Mouse (Mus musculus): ENCODE data around the gene BC051019. TPM values are rescaled to one million over a fixed set of nuclear protein-coding genes. Genes with fewer than 3 reads are reported as not detected.

Gene BC051019
- polyA plus RNA-seq, 1 experiment from 2014 or later = not detected

DNA sequence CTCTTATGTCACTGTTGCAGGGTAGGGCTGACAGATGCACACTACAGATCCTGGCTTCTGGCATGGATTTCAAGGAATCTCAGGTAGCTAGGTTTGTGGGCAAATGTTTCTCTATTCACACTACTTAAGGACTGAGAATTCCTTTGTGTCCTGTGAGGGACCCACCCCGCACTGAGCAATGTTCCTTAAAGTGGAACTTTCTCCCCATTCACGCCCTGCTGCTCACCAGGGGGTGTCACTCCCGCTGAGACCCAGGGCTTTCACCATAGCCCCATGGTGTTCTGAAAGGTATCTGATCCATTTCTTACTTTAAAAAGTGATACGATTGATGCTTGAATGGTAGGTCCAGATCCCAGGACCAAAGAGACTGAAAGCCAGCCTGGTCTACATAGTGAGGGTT is 20.9 kb downstream of the BC051019 start:
- no peaks in the 10 kb centered on the region for H3K36me3 ChIP-seq (ENCODE audit: control insufficient read depth, insufficient read depth, low read length)
- H3K9ac ChIP-seq (ENCODE audit: low read depth, low read length) = no peak overlapping the region
- no peak overlapping the region for H3K4me2 ChIP-seq (ENCODE audit: low read depth, low read length)
- WGBS = 49% methylated on average over 4 of the region's 4 CpGs
- H3K27me3 ChIP-seq (replicated peaks; ENCODE audit: control insufficient read depth, insufficient read depth, low read length) = no peaks in the 10 kb centered on the region
- no peak overlapping the region for H3K27ac ChIP-seq (ENCODE audit: low read length)
- no peaks in the 10 kb centered on the region for H3K9me3 ChIP-seq (ENCODE audit: control insufficient read depth, low read length)
- ATAC-seq = no peak; the same call in 1 of the 2 replicates
- H3K4me1 ChIP-seq (ENCODE audit: control insufficient read depth, insufficient read depth, low read length) = 0 out of 2 replicates have a peak, but pooled peaks cover 9% of the 10 kb centered on the region
- no peak overlapping the region; the same call in 1 of the 2 replicates for H3K4me3 ChIP-seq (ENCODE audit: low read length)

DNA sequence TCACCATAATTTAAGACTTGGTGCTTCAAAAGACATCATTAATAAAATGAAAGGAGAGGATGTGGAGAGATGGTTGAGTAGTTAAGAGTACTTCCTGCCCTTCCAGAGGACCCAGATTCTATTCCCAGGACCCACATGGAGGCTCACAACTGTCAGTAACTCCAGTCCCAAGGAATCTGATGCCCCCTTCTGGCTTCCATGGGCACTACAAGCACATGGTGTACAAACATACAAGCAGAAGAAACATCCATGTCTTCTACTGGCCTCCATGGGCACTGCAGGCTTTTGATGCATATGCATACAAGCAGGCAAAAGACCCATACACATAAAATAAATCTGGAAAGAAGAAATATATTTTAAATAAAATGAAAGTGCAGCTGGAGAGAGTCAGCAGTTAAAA is 23.4 kb downstream of the BC051019 start:
- no peak overlapping the region for H3K4me2 ChIP-seq (ENCODE audit: low read depth, low read length)

DNA sequence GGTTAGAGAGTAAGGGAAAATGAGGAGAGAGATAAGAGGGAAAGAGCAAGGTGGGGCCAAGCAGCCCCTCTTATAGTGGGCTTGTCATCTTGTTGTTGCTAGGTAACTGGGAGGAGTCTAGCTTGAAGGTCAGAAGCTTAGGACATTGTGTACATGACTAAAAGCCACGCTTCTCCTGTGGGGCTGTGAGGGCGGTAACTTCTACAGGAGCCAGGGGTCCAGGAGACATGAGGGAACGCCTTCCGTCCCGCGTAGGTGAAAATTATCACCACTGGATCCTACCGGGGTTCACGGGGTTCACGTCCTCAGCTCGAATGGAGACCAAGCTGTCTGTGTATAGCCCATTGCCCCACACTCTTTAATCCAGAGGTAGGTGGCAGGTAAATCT is 28.3 kb downstream of the BC051019 start:
- Histone ChIP-seq H3K27ac (ENCODE audit: low read length) (no peak overlapping the region), H3K4me3 (ENCODE audit: low read length) (no peak overlapping the region), H3K9me3 (ENCODE audit: control insufficient read depth, low read length) (no peaks in the 10 kb centered on the region), H3K36me3 (ENCODE audit: control insufficient read depth, insufficient read depth, low read length) (no peaks in the 10 kb centered on the region), H3K27me3 (replicated peaks; ENCODE audit: control insufficient read depth, insufficient read depth, low read length) (no peaks in the 10 kb centered on the region), H3K4me1 (ENCODE audit: control insufficient read depth, insufficient read depth, low read length) (no peaks in the 10 kb centered on the region), H3K4me2 (ENCODE audit: low read depth, low read length) (no peak overlapping the region), H3K9ac (ENCODE audit: low read depth, low read length) (no peak overlapping the region)
- WGBS = 91% methylated on average over 10 of the region's 10 CpGs
- no peak for ATAC-seq

More for the DNA sequence above, 23.4 kb downstream of the BC051019 start:
- H3K9ac ChIP-seq (ENCODE audit: low read depth, low read length) = no peak overlapping the region
- no peaks in the 10 kb centered on the region for H3K36me3 ChIP-seq (ENCODE audit: control insufficient read depth, insufficient read depth, low read length)
- H3K4me3 ChIP-seq (ENCODE audit: low read length) = no peak overlapping the region
- 0 out of 2 replicates have a peak, but pooled peaks cover 7% of the 10 kb centered on the region for H3K4me1 ChIP-seq (ENCODE audit: control insufficient read depth, insufficient read depth, low read length)
- H3K9me3 ChIP-seq (ENCODE audit: control insufficient read depth, low read length) = no peaks in the 10 kb centered on the region
- no peaks in the 10 kb centered on the region for H3K27me3 ChIP-seq (replicated peaks; ENCODE audit: control insufficient read depth, insufficient read depth, low read length)
- no peak overlapping the region for H3K27ac ChIP-seq (ENCODE audit: low read length)
- ATAC-seq = no peak

DNA sequence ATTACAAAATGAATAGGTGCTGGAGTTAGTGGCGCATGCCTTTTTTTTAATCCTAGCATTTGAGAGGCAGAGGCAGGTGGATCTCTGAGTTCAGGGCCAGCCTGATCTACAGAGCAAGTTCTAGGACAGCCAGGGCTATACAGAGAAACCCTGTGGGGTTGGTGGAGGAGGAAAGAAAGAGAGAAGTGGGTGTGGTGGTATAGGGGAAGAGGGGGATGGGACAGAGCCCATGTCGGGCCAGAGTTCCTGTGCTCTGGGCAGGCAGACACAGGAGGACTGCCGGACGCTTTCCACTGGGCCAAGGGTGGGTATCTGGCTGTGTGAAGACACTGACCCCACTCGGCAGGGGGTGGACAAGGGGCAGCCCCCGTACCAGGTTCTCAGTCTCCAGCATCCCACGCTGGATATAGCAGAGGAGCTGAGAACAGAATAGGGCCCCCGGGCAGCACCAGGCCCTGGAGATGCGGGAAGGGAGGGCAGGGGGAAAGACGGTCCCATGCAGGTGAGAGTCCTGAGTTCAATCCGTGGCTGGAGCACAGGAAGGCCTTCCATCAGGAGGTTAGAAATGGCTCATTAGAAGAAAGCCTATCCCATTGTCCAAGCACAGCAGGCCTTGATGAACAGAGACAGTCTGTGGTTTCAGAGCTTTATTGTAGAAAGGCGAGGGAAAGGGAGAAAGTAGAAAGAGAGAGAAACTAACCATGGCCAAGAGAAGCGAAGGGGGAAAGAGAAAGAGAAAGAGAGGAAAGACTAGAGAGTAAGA is 28.9 kb downstream of the BC051019 start:
- H3K4me1 ChIP-seq (ENCODE audit: control insufficient read depth, insufficient read depth, low read length) = no peaks in the 10 kb centered on the region
- no peak overlapping the region for H3K9ac ChIP-seq (ENCODE audit: low read depth, low read length)
- no peak overlapping the region for H3K4me3 ChIP-seq (ENCODE audit: low read length)
- no peak overlapping the region for H3K4me2 ChIP-seq (ENCODE audit: low read depth, low read length)
- H3K27ac ChIP-seq (ENCODE audit: low read length) = no peak overlapping the region
- H3K36me3 ChIP-seq (ENCODE audit: control insufficient read depth, insufficient read depth, low read length) = no peaks in the 10 kb centered on the region
- H3K27me3 ChIP-seq (replicated peaks; ENCODE audit: control insufficient read depth, insufficient read depth, low read length) = no peaks in the 10 kb centered on the region
- WGBS = 86% methylated on average over 13 of the region's 13 CpGs
- no peaks in the 10 kb centered on the region for H3K9me3 ChIP-seq (ENCODE audit: control insufficient read depth, low read length)
- no peak for ATAC-seq

DNA sequence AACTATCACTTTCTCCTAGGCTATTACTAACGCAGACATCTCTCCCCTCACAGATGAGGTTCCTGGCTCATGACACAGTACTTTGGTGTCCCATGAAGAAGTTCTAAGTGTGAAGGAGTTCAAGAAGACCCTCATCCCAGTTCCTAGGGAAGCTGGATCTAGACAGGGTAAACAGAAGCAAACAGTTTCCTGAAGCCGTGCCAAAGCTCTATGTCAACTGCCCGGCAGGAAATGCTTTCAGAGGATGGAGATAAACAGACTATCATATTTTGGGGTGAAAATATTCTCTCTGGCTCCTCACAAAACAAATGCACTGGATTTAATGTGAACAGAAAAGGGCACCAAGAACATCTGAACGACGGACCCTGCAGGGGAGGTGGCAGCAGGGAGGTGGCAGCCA is 32.7 kb downstream of the BC051019 start:
- Histone ChIP-seq H3K36me3 (ENCODE audit: control insufficient read depth, insufficient read depth, low read length) (no peaks in the 10 kb centered on the region), H3K4me2 (ENCODE audit: low read depth, low read length) (no peak overlapping the region), H3K4me1 (ENCODE audit: control insufficient read depth, insufficient read depth, low read length) (peaks cover 5% of the 10 kb centered on the region; the same call in 1 of the 2 replicates), H3K4me3 (ENCODE audit: low read length) (no peak overlapping the region), H3K9me3 (ENCODE audit: control insufficient read depth, low read length) (no peaks in the 10 kb centered on the region), H3K27me3 (replicated peaks; ENCODE audit: control insufficient read depth, insufficient read depth, low read length) (no peaks in the 10 kb centered on the region), H3K9ac (ENCODE audit: low read depth, low read length) (no peak overlapping the region), H3K27ac (ENCODE audit: low read length) (peak overlapping the region; percentile 46)
- 59% methylated on average over 5 of the region's 5 CpGs for WGBS
- no peak for ATAC-seq

DNA sequence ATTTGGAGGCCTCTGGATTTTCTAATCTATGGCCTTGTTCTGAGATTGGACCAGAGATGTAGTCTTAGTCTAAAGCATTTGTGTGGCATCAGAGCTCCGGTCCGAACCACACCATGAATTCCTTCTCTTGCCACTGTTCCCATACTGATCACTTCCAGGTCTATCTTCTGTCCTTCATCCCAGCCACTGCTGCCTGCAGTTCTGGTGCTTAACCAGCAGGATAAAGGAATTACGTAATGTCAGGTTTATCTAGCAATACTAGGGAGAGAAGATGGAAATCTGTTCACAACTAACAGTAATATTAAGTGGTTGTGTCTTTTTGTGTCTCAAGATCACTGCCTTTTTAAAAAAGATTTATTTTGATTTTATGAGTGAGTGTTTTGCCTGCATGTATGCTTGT is 33.5 kb downstream of the BC051019 start:
- 88% methylated on average over 3 of the region's 3 CpGs for WGBS

DNA sequence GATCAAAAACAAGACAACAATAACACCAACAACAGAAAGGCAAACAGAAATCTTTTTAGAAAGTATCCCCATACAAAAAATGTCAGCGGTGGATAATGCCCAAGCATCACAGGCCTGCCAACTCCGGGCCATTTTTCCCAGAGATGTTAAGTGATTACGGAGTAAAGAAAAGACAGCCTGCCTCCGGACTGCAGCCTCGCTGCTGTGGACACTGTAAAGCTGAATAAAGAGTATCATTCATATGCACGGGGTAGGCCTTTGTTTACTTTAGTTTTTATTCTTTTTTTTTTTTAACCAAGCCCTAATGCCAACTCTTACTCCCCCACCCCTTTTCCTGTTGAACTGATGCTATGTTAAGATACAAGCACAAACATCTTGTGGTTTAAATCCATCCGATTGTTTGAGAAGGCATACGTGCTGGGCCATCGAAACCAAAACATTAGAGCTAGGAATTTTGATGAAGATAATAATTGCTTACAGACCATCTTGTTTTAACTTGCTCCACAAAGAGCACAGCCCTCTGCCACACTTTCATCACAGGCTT is 37.0 kb downstream of the BC051019 start:
- WGBS = 49% methylated on average over 9 of the region's 9 CpGs
- no peak overlapping the region for H3K27ac ChIP-seq (ENCODE audit: low read length)
- ATAC-seq = no peak

More for the DNA sequence above, 33.5 kb downstream of the BC051019 start:
- Histone ChIP-seq H3K4me2 (ENCODE audit: low read depth, low read length) (no peak overlapping the region), H3K4me3 (ENCODE audit: low read length) (no peak overlapping the region), H3K9me3 (ENCODE audit: control insufficient read depth, low read length) (no peaks in the 10 kb centered on the region), H3K36me3 (ENCODE audit: control insufficient read depth, insufficient read depth, low read length) (no peaks in the 10 kb centered on the region), H3K9ac (ENCODE audit: low read depth, low read length) (no peak overlapping the region), H3K27ac (ENCODE audit: low read length) (no peak overlapping the region), H3K4me1 (ENCODE audit: control insufficient read depth, insufficient read depth, low read length) (peaks cover 5% of the 10 kb centered on the region; the same call in 1 of the 2 replicates), H3K27me3 (replicated peaks; ENCODE audit: control insufficient read depth, insufficient read depth, low read length) (no peaks in the 10 kb centered on the region)
- no peak for ATAC-seq

DNA sequence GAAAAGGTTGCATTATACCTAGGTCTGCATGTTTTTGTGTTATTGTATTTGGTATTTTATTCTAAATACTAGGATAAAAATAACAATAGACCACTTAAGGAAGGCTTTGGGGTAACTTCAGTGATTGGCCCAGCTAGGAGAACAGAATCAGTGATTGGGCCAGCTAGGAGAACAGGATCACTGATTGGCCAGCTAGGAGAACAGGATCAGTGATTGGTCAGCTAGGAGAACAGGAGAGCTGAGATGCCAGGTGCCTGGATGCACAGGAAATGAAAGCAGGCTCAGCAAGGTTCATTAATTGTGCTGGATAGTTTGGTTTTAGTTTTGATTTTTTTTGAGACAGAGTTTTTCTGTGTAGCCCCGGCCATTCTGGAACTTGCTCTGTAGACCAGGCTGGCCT is 42.8 kb downstream of the BC051019 start:
- H3K36me3 ChIP-seq (ENCODE audit: control insufficient read depth, insufficient read depth, low read length) = no peaks in the 10 kb centered on the region
- H3K4me2 ChIP-seq (ENCODE audit: low read depth, low read length) = no peak overlapping the region
- H3K27me3 ChIP-seq (replicated peaks; ENCODE audit: control insufficient read depth, insufficient read depth, low read length) = no peaks in the 10 kb centered on the region
- no peak overlapping the region for H3K27ac ChIP-seq (ENCODE audit: low read length)
- no peak for ATAC-seq
- WGBS = 95% methylated on average over 1 of the region's 1 CpGs
- no peak overlapping the region for H3K4me3 ChIP-seq (ENCODE audit: low read length)
- no peaks in the 10 kb centered on the region; the same call in 1 of the 2 replicates for H3K4me1 ChIP-seq (ENCODE audit: control insufficient read depth, insufficient read depth, low read length)
- no peaks in the 10 kb centered on the region for H3K9me3 ChIP-seq (ENCODE audit: control insufficient read depth, low read length)
- H3K9ac ChIP-seq (ENCODE audit: low read depth, low read length) = no peak overlapping the region

More for the DNA sequence above, 37.0 kb downstream of the BC051019 start:
- H3K4me3 ChIP-seq (ENCODE audit: low read length) = no peak overlapping the region
- no peaks in the 10 kb centered on the region for H3K27me3 ChIP-seq (replicated peaks; ENCODE audit: control insufficient read depth, insufficient read depth, low read length)
- H3K9ac ChIP-seq (ENCODE audit: low read depth, low read length) = no peak overlapping the region
- H3K4me2 ChIP-seq (ENCODE audit: low read depth, low read length) = no peak overlapping the region
- no peaks in the 10 kb centered on the region for H3K9me3 ChIP-seq (ENCODE audit: control insufficient read depth, low read length)
- H3K4me1 ChIP-seq (ENCODE audit: control insufficient read depth, insufficient read depth, low read length) = peaks cover 5% of the 10 kb centered on the region; the same call in 1 of the 2 replicates
- H3K36me3 ChIP-seq (ENCODE audit: control insufficient read depth, insufficient read depth, low read length) = no peaks in the 10 kb centered on the region

DNA sequence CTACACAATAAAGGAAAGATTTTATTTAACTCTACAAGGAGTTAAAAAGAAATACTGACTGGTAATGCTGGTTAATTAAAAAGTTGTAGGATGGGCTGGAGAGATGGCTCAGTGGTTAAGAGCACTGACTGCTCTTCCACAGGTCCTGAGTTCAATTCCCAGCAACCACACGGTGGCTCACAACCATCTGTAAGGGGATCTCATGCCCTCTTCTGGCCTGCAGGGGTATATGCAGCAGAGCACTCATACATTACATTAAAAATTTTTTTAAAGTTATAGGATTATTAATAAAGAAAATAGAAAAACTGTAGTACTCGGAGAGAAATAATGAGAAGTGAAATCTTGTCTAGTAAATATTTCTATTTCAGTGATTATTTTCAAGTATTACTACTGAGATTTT is 43.4 kb downstream of the BC051019 start:
- Histone ChIP-seq H3K27me3 (replicated peaks; ENCODE audit: control insufficient read depth, insufficient read depth, low read length) (no peaks in the 10 kb centered on the region), H3K9me3 (ENCODE audit: control insufficient read depth, low read length) (no peaks in the 10 kb centered on the region), H3K4me3 (ENCODE audit: low read length) (no peak overlapping the region), H3K4me1 (ENCODE audit: control insufficient read depth, insufficient read depth, low read length) (no peaks in the 10 kb centered on the region; the same call in 1 of the 2 replicates), H3K4me2 (ENCODE audit: low read depth, low read length) (no peak overlapping the region), H3K27ac (ENCODE audit: low read length) (no peak overlapping the region), H3K9ac (ENCODE audit: low read depth, low read length) (no peak overlapping the region), H3K36me3 (ENCODE audit: control insufficient read depth, insufficient read depth, low read length) (no peaks in the 10 kb centered on the region)
- ATAC-seq = no peak
- WGBS = 91% methylated on average over 2 of the region's 2 CpGs

All from intestine, embryonic 16.5 days (tissue).